Mouse (Mus musculus) frontal cortex, adult (tissue): ENCODE measurements at regions not wholly inside any gene's neighbourhood (a gene's known extent, or its start where the extent isn't known, plus 50 kb on each side); places are given as distances from the start of the nearest gene placed in this dataset.

Source experiments
- ATAC-seq: cut with Nextera tagmentation; 2 replicates; pipeline ENCODE4 v1.9.2; 2017; ENCODE audit warnings: mild to moderate bottlenecking, moderate library complexity, mixed read lengths; ENCODE audit not compliant: low TSS enrichment

DNA sequence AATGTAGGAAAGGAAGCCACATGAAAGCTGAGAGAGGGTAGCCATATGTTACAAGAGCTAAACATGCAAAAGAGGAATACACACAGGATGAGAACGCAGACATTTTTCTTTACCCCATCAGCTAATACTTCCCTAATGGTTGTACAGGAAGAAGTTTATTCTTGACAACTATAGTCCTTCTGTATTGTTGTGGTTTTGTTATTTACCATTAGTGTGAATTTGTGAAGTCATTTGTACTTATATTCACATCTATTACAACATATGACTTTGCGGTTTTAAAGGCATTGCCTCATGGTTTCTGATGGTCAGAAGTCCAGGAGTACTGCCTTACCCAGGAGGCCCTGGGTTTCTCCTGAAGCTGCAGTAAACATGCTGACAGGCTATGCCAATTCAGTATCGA, 120.1 kb upstream of the Btg1 start:
- no peak for ATAC-seq

DNA sequence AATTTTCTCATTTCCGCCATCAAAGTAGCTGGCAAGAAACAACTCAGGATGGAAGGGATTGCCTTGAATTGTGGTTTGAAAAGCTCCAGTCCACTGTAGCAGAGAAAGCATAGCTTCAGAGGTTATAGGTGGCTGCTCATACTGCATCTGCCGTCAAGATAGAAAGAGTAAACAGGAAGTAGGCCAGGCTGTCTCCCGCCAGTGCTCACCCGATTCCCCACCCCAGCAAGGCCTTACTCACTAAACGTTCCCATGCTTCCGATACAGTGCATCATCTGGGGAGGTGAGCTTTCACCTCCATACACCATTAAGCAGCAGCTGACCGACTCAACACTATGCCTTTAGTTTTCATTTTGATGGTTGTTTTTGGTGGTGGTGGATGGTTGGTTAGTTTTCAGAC, 119.3 kb upstream of the Btg1 start:
- no peak for ATAC-seq

DNA sequence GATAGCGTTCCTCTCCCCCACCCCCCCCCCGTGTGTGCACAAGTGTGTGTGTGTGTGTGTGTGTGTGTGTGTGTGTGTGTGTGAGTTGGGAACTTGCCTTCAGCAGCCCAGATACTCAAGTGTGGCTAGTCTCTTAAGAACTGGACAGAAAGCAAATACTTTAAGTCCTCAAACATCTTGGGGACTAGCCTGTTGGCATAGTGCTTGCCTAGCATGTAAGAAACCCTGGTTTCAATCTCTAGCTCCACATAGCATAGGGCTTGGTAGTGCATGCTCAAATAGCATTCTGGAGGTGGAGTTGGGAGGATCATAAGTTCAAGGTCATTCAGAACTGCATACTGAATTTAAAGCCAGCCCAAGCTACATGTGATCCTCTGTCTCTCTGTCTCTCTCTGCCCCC, 117.5 kb upstream of the Btg1 start:
- no peak for ATAC-seq

DNA sequence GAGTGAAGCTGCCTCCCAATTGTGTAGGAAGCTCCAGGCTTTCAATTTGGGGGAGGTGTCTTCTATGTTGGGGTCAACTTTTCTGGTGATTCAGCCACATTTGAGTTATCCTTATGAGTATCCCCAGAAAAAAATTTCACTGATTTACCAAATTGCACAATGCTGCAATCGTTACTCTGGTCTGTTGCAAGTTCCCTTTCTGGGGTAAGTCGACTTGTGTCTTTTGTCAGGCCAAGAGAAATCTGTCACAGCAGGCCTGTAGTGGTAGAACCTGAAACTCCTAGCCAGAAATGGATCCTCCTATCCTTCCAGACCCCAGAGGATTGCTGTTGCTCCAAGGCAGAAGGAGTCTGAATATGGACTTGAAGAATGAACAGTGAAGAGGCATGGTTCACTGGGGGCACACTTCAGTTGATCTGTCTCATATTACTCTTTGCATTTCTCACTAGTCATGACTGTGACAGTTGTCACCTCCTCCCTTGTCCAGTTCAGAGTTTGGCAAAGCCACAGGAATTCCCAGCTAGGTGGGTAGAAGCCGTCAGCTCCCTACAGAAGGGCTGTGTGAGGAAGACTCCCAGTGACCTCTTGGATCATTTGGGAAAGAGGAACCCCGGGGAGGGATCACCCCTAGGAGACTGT, 114.6 kb upstream of the Btg1 start:
- no peak for ATAC-seq

DNA sequence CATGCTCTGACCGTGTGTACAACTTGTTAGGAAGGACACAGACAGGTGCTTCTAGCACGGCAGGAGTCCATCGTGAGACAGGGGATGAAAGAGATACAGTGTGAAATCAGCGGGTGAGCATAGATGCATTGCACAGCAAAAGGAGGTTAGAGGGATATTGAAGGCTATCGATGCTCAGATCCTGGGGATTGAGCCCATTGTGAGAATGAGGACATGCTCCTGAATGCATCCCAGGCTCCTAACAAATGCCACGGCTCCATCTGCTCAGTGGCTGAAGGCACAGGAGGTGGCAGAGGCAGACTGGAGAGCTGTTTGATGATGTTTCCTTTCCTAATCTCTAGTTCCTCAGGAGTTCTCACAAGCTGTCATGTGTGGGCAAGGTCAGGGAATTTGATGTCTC, 114.1 kb upstream of the Btg1 start:
- ATAC-seq: no peak

DNA sequence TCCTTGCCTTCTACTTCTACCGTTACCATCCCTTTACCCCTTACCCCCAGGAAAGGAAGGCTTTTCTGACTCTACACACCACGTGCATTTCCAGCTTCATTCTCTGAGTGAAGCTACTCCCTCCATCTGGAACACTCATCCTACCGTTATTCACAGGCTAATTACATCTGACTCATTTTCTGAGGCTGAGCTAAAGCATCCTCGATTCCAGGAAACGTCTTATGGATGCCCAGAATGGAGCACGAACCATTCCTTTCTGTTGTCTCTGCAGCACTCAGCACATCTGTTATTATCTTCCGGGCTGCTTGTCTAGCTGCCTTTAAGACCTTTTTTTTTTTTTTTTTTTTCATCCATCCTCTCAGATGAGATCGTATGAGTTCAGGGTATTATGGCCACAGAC, 112.5 kb upstream of the Btg1 start:
- peak; percentile 79 for ATAC-seq

DNA sequence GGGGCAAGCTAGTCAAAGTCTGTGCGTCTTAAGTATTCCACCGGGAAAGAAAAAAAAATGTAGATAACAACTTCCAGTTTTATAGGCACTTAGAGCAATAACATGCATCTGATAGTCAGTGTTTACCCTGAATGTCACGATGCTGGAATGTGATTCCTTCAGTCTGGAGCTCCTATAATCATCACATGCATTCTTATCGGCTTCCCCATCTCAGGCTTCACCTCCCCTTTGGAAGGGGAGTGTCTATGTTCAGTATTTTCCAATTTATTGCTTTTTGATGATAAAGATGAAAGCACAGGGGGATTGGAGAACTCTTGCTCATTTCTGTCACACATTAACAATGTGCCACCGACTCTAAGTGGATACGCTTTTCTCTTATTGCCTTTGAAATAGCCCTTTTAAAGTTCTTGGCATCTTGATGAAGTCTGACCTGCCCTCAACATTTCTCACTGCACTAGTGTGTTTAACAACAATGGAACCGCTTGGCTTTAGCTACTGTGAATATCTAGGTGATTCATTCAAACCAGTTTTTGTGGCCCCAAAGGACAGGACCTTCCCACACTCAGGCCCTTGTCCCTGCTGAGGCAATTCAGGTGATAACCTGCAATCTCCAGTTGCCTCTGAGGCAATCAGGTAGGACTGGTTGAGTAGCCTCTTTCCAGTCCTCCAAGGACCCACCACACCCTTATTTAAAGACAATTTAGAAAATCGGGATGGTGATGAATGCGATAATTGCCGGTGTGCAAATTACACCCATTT, 101.5 kb upstream of the Btg1 start:
- ATAC-seq: no peak

DNA sequence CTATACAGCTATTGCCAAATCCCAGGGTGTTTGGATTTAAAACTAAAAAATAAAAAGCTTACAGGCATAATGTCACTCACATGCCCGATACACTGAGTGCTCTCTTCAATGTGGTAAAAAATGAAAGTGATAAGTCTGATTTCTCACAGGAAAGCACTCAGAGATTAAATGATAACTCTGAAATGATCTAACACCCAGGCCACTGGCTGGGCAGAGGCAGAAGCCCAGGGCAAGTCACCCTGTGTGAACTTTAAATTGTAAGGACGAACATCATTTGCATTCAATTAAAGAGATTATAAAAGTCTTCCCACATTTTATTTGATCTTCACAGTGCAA, 100.9 kb upstream of the Btg1 start:
- ATAC-seq: no peak

DNA sequence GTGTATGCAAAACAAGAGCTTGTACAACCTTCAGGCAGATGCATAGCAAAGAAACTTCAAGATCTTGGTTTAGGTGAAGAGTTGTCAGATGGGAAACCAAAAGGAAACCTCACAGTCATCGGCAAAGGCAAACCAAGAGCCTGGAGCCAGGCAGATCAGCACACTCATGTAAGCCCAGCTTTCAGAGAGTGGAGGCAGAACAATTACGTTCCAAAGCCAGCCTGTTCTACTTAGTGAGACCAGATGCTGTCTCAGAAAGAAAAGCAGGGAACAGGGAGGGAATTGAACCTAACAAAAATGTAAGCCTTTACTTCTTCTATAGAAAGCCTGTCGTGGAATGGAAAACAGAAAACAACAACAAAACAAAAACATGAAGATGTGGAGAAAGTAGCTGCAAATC, 97.4 kb upstream of the Btg1 start:
- peak; percentile 81 for ATAC-seq

DNA sequence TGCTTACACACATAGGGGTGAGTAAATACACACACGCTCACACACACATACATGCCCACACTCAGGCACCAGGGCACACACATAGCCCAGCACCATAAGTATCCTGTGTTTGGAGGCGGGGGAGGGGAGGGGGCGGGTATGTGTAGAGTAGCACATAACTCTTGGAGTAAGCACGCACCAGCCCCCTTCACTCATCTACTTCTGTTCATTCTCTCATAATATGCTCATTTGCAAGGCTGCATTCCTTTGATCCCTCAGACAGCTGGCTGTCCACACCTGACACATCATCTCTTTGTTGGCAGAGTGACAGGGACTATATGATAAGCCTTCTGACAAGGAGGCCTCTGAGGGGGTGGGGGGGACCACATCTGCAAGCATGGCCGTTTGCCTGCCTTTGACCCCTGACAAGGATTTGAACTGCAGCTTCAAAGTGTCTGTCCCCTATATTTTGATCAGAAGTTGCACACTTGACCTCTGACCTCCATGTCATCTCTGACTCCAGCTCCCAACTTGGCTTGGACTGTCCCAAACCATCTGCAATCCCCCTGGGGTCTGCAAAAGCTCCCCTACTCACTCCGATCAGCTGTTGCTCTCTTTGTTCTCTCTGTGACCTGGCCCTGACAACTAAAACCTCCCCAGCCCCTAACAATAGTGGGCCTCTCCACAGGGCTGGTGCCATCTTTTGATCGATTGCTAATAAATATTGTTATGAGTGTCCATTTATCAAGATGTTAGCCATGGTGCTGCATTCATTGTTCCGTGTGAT, 95.6 kb upstream of the Btg1 start:
- no peak for ATAC-seq

DNA sequence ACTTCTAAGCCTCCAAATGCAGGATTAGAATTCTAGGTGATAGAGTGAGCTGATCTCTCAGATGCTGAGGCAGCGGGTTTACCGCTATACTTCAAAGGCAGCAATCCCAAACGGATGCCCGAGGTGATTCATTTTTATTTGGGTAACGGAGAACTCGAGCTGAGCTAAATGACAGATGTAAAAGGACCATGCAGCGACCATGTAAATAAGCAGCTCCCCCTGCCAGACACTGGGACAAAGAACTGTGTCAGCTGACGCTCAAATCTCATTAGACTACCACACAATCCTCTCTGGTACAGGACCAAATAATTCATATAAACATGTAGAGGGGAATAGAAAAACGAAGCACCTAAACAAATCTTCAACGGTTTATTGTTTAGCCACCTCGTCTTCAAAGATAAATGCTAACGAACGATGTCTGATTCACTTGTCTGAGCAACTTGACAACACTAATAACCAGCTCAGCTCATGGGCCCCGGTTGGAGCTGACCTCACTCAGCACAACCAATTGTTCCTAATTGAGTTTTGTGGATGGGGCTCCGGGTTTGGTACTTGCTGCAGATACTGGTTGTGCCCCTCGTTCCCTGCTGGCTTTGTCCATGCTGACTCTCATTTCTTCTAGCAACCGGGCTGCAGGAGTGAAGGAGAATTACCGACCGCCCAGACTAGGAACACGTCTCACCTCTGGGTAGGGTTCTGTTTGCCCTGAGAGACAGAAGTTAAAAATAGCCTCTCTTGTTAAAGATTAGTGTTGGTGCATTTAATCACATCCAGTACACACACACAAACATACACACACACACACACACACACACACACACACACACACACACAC, 92.6 kb upstream of the Btg1 start:
- no peak for ATAC-seq

DNA sequence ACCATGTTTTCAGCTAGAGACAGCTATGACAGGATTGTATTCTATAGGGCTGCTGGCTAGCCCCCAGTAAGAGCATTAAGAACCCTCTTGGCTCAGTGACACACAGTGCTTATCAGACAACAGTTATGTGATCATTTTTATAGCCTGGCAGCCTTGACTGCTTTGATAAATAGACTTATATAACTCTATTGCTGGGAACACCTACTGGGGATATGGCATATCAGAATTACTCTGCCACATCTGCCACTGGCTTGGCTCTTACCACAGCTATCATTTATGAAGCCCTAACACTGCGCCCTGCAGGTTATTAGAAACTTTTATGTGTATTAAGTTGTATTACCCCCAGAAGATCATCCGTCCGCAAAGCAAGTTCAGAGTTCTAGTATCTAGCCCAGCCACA, 88.9 kb upstream of the Btg1 start:
- no peak for ATAC-seq

DNA sequence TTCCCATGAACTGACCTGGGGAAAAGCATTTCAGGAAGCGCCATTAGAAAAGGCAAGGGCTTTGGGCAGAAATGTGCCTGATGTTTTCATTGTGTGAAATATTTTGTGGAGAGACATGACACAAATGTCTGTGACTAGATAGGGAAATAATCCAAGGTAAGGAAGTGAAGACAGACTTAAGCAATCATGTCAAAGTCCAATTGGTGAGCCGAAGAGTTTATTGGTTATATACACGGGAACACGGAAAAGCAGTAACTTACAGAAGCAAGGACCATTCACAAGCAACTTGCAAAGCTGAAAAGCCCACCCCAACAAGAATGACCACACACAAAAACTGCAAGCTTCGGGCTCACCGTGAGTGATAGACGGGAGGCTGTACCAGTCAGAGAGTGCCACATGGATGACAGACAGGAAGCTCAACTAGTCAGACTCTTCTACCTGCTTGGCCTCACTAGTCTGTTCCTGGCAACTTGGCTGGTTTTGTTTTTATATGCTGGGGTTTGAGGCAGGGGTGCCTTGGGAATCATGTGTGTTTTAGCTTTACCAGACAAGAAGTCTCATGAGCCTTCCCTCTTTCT, 82.2 kb upstream of the Btg1 start:
- no peak for ATAC-seq

DNA sequence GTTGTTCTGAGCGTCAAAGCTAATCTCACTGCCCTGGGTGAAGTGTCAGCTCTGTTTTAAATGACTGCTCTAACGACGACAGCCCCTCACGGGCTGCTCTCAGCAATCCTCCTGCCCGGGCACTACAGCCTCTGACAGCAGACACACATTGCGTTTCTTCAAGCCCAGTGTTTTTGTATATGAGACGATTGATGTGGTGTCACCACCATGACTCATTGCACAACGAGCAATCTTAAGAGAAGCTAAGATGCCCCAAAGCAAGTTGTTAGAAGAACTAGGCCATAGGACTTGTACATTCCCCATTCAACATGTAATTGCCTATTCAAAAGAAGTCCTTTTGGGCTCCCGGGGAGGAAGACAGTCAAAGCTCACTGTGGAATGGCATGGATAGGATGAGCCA, 81.3 kb upstream of the Btg1 start:
- no peak for ATAC-seq

DNA sequence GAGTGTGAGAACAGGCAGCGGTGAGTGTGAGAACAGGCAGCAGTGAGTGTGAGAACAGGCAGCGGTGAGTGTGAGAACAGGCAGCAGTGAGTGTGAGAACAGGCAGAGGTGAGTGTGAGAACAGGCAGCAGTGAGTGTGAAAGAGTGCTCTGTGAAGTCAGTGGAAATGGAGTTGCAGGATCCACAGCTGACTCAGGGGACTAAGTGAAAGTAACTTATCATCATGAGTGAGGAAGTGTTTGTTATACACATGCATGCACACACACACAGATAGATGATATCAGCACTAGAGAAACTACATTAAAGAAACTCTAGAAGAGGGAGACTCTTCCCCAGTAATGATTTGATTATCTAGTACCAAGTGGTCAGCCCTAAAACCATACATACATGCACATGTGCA, 76.0 kb upstream of the Btg1 start:
- no peak for ATAC-seq

DNA sequence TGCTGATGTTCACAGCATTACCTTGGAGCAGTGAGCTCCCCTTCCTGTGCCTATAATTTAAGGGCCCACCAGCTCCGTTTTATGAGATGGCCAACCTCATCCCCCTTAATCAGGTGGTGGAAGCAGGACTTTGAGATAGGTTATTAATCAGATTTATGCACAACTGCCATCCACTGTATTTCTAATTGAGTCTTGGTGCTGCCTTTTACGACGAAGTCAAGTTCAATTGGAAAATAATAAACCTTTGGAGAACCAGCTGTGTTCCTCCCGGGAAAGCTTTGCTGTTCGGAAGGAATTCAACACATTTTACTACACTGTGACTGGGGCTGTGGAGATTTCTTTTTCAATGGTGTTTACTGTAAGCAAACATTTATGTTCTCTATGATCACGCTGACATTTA, 71.5 kb upstream of the Btg1 start:
- no peak for ATAC-seq

DNA sequence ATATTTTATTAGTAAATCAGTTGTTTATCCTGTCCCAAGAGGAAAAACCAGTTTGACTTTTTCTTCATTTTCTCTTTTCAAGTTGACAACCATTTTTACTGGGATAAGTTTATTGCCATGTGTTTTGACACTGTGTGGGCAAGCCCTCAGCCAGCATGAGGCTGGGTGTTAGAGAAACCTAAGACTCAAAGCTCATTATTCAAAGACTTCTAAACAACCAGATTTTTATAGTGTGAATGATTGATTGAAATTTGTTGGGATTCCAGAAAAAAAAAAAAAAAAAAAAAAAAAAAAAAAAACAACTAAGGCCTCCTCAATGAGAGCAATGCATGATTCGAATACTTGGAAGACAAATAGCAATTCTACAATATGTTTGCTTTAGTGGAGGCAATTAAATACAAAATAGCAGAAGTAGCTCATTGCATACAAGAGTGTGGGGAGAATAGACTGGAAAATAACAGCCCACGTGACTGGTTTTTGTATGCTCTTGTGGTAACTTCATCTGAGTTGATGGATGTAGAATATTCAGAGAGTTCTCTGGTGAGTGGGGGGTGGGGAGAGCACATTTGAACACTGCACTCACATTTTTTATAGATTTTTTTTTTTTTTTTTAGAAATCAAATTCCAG, 70.9 kb upstream of the Btg1 start:
- no peak for ATAC-seq

DNA sequence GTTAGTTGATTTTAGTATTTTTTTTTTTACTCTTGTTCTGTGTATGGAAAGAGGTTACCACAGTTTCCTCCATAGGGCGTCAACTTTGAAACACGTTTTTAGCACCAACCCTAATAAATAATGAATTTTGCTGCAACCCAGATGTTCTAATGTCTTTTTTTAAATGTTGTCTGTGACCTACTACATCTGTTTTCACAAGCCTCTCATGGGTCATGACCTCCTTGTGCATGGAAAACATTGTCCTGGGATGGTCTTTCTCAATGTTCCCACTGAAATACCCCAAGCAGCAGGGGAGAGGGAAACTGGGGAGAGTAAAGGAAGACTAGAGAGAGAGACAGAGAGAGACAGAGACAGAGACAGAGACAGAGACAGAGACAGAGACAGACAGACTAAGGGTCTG, 67.2 kb upstream of the Btg1 start:
- ATAC-seq: no peak

DNA sequence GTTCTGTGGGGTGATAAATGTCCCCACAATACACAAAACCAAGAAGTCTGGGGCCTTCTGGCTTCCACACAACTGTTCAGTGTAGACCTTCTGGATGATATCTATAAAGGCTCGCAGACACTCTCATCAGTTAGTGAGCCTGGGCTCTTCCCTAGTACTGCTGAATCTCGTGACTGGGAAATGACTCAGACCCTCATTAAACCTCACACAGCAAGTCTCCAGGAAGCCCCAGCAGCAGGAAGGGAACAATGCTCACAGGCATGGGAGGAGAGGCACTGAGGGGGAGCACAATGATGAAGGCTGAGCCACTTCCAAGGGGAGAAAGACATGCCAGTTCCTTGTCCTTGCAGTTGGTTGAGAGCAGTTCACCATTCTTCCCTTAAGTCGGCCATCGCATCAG, 66.5 kb upstream of the Btg1 start:
- no peak for ATAC-seq

DNA sequence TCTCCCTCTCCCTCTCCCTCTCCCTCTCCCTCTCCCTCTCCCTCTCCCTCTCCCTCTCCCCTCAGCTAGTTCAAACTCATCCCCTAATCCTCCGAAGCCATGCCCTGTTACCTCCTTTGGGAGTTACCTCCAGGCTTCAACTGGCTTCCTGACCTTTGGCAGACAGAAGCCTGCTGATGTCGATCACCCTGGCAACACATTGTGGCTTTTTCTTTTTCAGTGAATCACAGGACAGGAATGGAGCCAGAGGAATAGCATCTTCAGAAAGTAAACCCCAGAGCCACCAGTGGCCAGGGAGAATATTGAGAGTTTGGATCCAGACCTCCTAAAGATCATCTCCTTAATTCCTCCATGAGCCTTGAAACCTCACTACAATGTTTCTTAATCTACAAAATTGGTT, 59.5 kb upstream of the Btg1 start:
- no peak for ATAC-seq

DNA sequence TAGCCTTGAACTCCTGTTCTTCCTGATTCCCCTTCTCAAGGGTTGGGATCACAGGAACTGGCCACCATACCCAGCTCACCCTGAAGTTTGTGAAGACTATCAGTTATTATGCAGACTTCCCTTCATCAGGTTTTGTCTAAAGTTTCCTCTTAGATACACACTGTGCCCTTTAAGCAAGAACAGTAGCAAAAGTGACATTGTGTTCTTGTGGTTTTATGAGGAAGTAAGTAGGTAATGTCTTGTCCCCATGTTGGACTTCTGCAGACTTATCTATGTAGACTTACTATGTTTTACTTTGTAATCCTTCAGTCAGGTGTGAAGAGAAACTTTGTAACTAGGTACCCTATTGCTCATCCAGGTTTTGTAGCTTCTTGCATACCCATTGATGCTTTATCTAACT, 51.5 kb upstream of the Btg1 start:
- no peak for ATAC-seq
